Mouse (Mus musculus): ENCODE measurements at regions not wholly inside any gene's neighbourhood (a gene's known extent, or its start where the extent isn't known, plus 50 kb on each side); places are given as distances from the start of the nearest gene placed in this dataset.

DNA sequence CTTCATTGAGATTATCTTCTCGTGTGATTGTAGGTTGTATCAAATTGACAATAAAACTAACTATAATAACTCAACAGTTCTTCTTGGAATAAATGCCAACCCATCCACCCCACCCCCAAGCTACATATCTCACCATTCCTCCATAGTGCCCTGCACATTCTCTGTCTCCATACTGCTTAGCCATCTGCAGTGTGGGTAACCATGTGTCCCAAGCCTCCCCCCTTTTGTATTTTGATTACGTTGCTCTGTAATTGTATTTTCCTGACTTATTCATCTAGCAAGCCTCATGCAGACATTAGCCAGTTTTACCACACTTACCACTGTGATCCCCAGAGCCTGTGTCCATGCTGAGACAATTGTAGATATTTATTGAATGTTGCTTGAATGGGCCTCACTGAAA, 129.7 kb upstream of the Smarca2 start:
- DNase-seq (ENCODE audit: low spot score): no peak

DNA sequence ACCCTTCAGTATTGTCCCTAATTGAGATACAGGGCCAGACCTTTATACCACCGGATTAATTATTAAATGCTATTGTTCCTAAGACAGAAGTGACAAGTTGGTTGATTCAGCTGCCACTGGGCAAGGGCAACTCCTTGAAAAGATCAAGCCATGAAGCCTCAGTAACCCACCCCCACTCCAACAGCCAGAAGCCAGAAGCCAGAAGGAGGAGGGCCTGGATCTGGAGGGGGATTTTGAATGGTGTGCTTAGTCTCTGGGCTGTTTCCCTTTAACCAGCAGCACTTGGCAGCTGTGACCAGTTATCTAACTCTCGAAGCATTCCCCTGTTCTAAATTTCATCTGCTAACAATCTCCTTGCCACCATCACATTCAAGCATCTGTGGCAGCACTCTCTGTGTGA, 129.1 kb upstream of the Smarca2 start:
- no peak for DNase-seq (ENCODE audit: low spot score)

DNA sequence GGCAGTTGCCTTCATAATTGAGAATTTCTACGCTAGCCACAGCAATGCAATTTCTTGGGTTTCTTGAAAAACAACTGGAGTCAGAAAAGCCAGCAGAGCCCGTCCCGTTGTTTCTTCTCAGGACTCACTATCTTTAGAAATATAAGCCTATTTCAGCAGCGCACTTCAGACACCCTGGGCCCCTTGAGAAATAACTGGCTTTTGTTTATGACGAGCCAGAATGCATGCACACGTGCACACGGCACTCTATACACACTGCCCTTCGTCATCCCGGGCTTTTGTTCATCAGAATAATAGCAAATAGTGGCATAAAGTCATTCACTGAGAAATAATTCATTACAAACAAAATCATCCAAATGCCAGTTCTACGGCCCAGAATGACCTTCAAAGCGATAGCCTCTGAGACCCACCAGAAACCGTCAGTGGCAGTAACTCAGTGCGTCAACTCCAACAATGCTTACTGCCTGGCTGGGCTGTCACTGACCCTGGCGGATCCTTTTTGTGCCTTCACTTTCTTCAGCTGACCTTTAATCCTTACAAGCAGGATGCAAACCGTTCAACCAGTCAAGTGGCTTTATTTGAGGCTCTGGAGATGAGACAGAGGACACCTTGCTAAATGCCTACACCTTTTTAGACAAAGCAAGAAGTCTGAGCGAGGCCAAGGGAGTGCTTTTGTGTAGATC, 126.7 kb upstream of the Smarca2 start:
- DNase-seq (ENCODE audit: low spot score): no peak

DNA sequence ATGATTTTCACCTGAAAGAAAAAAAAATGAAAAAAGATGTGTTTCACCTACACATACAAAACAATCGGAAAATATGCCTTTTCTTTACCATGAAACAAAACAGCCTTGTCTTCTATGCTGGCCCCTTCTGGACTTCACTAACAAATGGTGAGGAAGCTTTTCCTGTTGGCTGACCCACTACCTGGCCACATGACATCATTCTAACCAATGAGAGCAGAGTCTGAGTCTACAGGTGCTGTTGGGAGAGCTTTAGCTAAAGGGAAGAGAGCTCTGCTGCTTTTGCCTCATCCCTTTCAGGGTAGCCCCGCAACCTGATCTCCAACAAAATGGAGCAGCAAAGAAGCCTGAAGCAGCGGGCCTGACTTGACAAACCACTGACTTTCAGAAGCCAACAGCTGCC, 120.5 kb upstream of the Smarca2 start:
- DNase-seq (ENCODE audit: low spot score): no peak

- no peak for DNase-seq (ENCODE audit: low spot score)
Measured at GRCm38 (mm10) chr19:26492806-26493205, 112.0 kb upstream of the Smarca2 start.

DNA sequence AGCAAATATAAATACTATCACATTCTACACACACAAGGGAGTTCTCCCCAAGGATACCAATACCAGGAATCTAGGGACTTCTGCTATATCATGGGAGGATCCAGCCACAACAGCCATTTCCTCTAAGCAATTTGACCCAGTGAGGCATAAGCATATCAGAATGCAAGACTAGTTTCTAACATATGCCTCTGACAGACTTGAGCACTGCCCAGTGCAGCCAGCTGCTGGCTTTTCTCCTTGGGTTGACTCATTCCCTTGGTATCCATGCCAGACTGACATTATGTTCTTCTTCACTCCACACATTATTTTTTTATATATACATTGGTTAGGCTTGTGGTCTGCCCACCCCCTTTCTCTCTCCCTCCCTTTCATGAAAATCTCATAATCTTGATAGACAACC, 103.8 kb upstream of the Smarca2 start:
- DNase-seq (ENCODE audit: low spot score): no peak

GRCm38 (mm10) chr19:26504027-26504426, 100.8 kb upstream of the Smarca2 start:
- DNase-seq (ENCODE audit: low spot score): no peak

DNA sequence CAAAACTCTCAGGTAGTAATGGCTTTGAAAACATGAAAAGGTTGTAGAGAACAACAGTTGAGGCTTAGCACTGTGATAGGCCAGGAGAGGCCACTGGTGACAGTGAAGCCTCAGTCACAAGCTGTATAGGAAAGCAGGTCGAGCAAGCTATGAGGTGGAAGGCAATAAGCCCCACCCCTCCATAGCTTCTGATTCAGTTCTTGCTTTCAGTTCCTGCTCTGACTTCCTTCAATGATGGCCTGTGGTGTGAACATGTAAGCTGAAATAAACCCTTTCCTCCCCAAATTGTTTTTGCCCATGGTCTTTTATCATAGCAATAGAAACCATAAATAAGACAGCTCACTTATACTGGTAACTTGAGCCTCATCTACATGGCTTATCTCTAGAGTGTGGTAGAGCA, 98.0 kb upstream of the Smarca2 start:
- DNase-seq (ENCODE audit: low spot score): no peak

GRCm38 (mm10) chr19:26507986-26508385, 96.9 kb upstream of the Smarca2 start:
- no peak for DNase-seq (ENCODE audit: low spot score)

GRCm38 (mm10) chr19:26508616-26509015, 96.2 kb upstream of the Smarca2 start:
- DNase-seq (ENCODE audit: low spot score): no peak

GRCm38 (mm10) chr19:26509240-26509639, 95.6 kb upstream of the Smarca2 start:
- DNase-seq (ENCODE audit: low spot score): no peak

GRCm38 (mm10) chr19:26510185-26510584, 94.7 kb upstream of the Smarca2 start:
- no peak for DNase-seq (ENCODE audit: low spot score)

- DNase-seq (ENCODE audit: low spot score): no peak
Measured at GRCm38 (mm10) chr19:26510887-26511286, 94.0 kb upstream of the Smarca2 start.

DNA sequence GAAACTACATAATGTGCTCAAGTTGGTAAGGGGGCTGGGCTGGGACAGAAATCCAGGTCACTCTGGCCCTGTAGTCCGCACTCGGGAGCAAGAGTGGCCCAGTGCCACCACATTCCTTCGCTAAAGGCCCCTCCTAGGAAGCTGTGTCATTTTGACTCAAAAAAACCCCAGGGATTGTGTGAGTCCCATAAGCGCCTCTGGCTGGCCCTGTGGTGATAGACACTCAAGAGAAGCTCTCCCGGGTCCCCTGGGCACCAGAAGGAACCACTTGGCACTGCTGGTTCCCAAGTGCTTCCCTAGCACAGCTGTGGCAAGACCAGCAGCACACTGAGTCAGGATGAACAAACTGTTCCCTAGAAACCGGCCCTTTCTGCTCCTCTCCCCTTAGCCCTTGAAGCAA, 93.1 kb upstream of the Smarca2 start:
- DNase-seq (ENCODE audit: low spot score): no peak

DNA sequence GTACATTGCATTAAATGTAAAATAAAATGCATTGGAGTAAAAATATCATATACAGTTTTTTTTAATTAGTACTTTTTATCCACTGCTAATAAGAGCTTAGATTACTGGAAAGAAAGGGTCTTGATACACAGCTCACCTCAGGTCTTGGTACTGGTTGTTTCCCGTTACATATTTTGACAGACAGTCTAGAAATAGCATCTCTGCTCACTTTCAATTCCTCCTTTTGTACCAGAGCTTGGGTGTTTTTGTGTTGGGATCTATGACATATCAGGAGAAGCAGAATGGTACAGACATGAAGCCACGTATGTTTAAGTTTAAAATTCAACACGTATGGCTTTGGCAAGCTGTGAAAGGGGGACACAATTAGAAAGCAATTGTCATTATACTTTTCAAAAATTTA, 80.3 kb upstream of the Smarca2 start:
- no peak for DNase-seq (ENCODE audit: low spot score)

DNA sequence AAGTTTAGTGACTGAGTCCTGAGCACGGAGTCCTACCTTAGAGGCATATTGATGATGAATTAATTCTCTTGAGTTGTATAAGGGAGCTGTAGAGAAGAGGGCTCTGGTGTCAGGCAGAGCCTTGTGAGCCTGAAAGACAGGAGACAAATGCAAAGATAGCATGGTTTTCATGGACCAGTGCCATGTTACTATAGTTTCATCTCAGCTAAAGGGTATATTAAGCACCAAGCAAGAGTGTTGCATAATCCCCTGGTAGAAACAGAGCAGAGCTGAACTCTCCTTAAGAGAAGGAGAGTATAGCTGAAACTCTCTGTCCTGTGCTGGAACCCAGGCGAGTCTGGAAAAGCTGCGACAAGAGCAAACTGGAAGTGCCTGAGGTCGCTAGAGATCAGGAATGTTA, 73.5 kb upstream of the Smarca2 start:
- DNase-seq (ENCODE audit: low spot score): no peak

DNA sequence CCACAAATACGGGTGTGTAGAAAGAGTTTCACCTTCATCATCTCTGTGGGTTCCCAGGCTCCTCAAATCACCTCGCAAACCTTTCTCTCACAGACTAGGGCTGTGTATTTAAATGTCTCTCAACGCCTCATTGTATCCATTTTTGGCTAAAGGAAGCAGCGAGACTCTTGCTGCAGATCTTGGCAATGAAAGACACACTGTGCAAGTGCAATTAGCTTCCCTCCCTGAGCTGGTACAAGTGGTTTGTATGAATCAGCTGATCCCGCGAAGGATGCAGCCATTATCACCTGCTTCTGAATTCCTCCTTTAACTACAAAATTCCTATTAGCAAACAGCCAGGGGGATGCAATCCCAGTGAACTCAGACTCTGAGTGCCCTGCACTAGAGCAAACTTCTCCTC, 72.3 kb upstream of the Smarca2 start:
- no peak for DNase-seq (ENCODE audit: low spot score)

DNA sequence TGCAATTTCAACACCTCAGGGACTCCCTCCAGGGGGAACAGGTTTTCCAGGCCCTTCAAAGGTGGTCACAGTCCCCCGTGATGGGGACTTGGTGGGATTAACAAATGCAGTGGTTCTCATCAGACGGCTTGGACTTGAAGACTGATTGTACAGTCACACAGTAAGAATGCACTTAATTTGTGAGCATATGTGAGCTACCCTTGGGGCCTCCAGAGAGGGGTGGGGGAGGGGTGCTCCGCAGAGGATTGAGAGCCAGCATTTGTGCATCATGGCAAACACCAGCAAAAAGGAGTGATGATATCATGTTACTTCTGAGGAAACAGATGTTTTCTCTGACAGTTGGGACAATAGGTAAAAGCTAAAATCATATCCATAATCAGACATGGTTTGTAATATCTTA, 59.2 kb upstream of the Smarca2 start:
- no peak for DNase-seq (ENCODE audit: low spot score)

GRCm38 (mm10) chr19:26547522-26547921, 57.3 kb upstream of the Smarca2 start:
- no peak for DNase-seq (ENCODE audit: low spot score)

GRCm38 (mm10) chr19:26548562-26549270, 56.1 kb upstream of the Smarca2 start:
- no peak for DNase-seq (ENCODE audit: low spot score)

DNA sequence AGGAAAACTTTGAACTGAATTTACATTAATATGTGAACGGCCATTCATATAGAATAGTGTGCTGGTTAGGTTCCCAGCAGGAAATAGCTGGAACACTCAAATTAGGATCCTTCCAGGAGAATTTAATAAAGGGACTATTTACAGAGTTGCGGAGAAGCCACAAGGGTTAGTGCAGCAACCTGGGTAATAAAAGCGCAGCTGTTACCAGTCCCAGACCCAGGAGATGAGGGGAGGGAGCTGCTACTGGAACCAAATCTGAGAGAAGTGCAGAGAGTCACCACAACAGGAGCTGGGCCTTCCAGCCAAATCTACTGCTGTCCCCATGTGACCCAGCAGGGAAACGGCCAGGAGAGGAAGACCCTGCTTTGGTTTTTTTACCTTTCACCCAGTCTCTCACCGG, 54.6 kb upstream of the Smarca2 start:
- no peak for DNase-seq (ENCODE audit: low spot score)
